Mouse (Mus musculus) fat pad, adult 2 months (tissue): Measurements from ENCODE around the gene Mrps18b.
"Not testable (repeated sequence)": the region's sequence is repeated elsewhere in the genome, so short reads cannot be mapped to it uniquely, and the experiment has no call there.

Experiments used
- DNase-seq: peaks from one replicate; pipeline ENCODE4 v3.0.0-alpha.2; 2011; ENCODE audit warnings: low read depth, low spot score; ENCODE audit errors: extremely low read depth

Mrps18b gene

DNA sequence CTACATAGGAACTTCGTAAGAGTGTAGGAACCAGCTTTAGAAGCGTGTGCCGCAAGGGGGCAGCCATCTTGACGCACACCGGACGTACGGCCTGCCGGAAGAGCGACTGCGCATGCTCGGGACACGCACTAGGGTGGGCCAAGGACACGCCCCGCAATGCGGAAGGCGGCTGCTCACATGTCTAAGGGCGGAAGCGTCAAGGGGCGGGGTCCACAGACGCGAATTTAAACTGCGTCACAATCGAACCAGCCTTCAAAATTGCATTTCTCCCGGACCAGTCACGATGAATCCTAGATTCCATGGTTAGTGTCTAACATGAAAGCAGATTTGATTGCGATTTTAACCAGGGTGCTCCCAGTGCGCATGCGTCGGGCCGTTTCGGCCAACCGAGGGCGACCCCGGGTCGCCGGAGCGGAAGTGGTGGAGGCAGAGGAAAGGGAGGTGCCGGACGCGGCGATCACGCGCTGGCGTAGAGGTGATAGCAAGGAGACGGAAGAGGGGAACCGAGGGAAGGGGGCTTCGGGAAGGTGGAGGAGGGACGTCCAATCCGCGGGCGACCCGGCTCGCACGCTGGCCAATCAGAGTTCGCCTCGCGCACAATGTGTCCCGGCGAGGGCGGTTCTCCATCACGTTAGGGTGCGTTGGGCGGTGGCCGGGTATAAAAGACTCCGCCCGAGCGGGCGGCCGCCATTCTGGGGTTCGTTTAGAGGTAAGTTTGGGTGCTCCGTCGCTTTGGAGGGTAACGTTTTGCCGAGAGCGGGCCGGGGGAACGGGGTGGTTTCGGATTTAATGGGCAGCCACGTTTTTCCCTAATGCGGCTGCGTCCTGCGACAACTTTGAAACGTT, at the start of gene Mrps18b, which contains the start of gene Ppp1r10:
TSS of gene Mrps18b (minus strand) at position 93 of the 846 bp plus-strand sequence.
TSS of gene Ppp1r10 (plus strand) at position 138 of the 846 bp plus-strand sequence.
- peak; percentile 87 for DNase-seq

DNA sequence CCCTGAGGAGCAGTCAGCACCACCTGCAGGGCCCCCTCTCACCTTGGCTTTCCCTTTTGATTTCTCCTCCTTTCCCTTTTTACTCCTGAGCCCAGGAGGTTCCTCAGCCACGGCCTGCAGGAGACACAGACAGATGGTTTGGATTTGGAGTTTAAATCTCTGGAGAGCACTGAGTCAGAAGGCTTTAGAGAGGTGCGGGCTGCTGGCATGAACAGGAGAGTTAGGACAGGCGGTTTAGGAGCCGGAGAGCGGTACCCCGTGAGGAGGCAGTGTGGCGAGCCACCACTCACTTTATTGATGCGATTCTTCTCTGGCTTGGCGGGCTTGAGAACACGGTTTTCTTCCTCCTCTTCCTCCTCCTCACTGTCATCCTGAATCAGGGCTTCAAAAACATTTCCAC, 47.1 kb upstream of the Mrps18b start:
- no peak for DNase-seq

DNA sequence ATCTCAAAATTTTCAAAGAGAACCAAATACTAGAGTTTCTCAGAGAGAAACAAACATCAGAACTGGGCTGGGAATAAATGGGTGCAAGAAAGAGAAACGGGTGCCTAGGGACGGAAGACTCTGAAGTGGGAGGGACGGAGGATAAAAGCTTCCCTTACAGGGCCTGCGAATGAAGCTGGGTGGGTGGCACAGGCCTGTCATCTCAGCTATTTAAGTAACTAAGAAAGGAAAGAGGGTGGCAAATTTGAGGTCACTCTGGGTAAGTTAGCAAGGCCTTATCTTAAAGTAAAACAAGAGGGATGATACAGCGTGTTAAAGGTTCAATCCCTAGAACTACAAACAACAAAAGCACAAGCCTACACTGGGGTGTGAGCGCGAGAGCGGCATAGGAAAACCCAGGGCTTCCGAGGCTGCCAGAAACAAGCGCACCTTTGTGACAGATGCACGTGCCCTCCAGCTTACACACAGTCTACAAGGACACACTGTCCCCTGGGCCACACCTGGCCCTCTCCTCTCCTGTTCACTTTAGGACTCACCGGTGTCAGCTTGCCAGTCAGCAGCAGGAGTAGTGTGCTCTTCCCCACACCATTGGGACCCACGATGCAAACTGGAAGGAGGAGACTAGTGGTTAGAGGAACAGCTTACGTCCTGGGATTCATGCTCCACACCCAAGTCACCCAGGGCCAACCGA, 42.5 kb upstream of the Mrps18b start:
- no peak for DNase-seq

DNA sequence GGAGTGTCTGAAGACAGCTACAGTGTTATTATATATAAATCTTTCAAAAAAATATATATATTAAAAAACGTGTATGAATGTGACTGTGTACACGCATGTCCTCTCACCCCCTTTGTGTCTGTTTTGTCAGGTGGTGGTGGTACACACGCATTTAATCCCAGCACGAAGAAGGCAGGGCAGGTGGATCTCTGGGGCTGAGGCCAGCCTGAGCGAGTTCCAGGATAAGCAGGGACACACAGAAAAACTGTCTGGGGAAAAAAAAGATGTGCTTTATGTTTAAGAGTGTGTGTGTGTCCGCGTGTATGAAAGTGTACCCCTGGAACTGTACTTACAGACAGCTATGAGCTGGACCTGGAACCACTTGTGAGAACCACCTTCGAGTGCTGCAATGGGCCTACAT, 38.5 kb upstream of the Mrps18b start:
- no peak for DNase-seq

DNA sequence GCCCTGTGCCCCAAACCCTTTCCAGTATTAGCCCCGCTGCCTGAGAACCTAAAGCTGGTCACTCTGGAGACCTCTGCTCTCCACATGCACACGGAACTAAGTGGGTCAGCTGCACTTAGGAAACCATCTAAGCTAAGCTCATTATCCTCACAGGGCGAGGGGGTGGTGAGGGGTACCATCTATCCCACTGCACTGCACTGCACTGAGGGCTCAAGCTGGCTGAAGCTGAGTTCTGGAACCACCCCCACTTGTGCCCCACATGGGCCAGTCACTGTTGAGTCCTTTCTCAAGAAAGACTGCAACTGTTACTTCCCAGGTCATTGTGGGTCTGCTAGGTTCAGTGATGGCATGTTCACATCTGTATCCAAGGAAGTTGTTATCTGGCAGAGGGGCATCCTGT, 36.4 kb upstream of the Mrps18b start:
- not testable (repeated sequence) for DNase-seq

DNA sequence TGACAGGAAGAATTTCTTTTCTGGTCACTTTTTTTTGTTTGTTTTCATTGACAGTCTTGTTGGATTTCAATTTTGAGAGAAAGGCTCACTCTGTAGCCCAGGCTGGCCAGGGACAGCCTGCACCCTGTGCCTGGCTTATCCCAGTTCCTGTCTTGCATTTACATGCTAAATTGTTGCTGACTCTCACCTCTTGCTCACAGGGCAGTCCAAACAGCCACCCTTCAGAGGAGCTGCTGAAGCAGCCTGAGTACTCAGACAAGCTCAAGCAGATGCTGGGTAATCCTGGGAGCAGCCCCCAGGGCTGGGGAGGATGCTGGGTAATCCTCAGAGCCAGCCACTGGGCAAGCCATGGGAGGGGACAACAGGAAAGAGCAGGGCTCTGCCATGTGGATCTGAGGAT, 34.8 kb upstream of the Mrps18b start:
- not testable (repeated sequence) for DNase-seq

DNA sequence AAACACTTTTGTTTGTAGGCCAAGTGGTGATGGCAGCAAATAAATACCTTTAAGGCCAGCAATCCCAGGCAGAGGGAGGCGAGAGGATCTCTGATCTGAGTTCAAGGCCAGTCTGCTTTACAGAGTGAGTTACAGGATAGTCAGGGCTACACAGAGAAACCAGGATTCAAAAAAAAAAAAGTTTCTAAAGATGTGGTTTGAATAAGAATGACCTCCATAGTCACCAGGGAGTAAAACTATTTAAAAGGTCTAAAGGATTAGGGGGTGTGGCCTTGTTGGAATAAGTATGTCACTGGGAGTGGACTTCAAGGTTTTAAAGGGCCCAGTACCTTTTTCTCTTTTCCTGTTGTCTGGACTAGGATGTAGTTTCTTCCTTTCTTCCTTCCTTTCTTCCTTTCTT, 23.8 kb upstream of the Mrps18b start:
- DNase-seq = no peak

DNA sequence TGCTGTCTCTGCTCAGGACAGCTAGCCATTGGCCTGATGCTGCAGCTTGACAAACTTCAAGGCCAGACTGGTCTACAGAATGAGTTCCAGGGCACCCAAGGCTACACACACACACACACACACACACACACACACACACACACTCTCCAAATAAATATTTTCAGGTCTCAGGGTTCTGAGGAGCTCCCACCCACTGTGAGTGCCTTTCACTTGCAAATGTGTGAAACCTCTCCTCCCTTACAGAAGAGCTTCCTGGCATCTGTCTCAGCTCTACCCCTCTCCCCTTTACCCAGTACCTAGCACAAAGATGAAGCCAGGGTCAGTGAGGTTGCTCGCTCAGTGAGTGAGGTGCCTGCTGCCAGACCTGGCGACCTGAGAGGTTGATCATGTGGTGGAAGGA, 22.9 kb upstream of the Mrps18b start:
- no peak for DNase-seq

DNA sequence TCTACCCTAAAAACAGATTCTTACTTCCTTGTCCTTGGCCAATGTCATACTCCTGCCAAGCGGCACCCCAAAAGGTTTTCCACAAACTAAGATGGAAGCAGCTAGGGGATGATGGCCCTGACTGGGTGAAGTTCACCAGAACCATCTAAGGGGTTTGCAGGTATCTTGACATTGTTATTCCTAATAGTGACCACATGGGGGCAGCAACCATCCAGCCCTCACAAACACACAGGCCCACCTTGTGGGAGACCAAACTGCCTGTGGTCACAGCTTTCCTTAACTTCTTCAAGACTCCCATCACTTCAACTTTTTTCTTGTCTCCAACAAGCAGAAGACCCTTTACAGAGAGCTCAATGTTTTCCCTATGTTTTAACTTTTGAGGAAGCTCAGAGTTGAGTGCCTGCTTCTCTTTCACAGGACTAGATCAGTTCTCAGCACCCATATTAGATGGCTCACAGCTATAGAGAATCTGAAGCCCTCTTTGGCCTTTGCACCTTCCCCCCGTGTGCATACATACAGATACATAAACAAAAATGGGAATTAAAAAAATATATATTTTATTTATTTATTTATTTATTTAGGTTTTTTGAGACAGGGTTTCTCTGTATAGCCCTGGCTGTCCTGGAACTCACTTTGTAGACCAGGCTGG, 21.6 kb upstream of the Mrps18b start:
- DNase-seq = no peak

DNA sequence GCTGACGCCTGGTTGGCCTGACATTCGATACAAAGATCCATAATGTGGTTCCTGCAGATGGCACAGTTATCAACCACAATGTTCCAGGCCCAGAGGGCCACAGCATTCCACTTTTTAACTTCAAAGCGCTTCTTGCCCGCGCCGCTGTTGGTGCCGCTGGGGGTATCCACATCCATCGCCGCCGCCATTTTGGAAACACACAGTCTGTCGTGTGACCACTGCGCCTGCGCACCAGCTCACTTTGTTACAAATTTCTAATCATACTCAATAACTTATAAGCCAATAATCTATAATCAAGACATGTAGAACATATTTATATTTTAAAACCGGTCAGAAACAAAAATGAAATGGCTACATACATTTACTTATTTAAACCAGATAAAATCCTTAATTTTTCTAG, 19.6 kb upstream of the Mrps18b start:
- not testable (repeated sequence) for DNase-seq

DNA sequence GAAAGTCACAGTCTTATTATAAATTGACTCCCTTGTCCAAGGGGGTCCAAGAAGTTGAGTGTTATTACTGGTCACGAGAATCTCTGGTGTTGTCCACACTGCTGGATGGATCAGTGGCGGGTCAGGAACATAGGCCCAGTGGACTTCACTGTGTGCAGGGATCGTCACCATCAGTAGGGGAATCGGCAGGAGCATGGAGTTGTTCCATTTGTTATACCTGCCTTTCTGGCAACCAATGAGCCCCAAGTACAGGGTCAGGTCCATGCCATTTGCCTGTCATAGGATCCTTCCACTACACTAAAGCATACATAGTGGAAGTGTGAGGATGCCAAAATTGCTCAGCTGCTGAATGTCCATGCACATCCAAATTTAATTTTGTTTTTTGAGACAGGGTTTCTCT, 16.4 kb upstream of the Mrps18b start:
- DNase-seq = no peak

DNA sequence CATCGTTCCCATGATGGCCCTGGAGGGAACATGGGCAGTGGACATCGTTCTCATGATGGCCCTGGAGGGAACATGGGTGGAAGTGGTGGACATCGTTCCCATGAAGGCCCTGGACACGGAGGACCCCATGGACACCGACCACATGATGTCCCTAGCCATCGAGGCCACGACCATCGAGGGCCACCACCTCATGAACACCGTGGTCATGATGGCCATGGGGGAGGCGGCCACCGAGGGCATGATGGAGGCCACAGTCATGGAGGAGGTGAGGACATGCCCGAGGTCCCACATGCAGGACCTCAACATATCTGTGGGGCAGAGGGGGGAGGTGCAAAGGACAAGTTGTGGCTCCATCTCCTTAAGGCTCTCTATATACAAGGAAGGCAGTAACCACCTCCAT, 14.4 kb upstream of the Mrps18b start:
- DNase-seq = no peak

DNA sequence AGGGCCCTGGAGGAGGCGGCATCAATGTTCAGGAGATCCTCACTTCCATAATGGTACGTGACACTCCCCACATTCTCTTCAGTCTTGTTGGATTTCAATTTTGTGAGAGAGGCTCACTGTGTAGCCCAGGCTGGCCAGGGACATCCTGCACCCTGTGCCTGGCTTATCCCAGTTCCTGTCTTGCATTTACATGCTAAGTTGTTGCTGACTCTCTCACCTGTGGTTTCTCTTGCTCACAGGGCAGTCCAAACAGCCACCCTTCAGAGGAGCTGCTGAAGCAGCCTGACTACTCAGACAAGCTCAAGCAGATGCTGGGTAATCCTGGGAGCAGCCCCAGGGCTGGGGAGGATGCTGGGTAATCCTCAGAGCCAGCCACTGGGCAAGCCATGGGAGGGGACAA, 13.3 kb upstream of the Mrps18b start:
- no peak for DNase-seq

DNA sequence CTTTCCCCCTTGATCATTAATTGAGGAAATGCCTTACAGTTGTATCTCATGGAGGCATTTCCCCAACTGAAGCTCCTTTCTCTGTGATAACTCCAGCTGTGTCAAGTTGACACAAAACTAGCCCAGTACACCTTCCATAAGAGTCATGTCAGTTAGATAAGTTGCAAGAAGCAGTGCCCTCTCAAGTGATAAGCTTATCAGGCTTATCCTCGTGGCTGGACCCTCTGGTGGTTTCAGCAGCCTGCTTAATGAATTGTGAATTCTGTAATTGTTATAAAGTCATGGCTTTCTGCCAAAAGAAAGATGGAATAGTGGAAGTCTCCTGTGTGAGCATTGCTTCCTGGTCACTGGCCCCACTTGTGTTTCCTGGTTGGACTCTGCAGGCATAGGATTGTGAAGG, 11.3 kb upstream of the Mrps18b start:
- DNase-seq = no peak

DNA sequence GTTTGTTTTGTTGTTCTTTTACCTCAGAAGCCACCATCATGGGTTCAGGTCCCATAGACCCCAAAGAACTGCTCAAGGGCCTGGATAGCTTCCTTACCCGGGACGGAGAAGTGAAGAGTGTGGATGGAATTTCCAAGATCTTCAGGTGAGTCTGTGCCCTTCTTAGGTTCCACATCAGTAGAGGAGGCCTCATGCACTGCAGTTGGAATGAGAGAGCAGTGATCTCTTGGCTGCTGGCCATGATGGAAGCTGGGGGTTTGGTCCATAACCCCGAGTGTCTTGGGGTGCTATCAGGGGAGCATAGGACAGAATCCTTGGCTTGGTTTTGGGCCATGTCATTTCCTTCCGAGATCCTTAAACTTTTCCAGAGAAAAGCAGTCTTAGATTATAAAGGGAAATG, 7.1 kb upstream of the Mrps18b start:
- DNase-seq = no peak

DNA sequence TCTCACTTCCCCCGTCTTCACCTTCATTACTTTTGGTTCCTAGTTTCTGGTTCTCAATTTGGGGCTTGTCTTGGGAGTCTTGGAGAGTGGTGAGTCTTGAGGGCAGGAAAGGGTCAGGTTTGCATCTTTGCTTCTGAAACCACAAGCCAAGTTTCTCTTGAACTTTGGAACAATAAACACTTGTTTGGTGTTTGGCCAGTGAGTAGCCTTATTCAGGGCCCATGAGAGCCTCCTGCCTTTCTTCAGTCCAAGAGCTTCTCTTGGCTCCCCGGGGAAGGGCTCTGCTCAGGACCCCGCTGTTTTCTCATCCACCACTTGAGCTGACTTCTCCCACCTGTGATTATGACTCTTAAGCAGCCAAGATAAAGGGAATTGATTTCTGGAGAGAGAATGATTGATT, 6.4 kb upstream of the Mrps18b start:
- no peak for DNase-seq

DNA sequence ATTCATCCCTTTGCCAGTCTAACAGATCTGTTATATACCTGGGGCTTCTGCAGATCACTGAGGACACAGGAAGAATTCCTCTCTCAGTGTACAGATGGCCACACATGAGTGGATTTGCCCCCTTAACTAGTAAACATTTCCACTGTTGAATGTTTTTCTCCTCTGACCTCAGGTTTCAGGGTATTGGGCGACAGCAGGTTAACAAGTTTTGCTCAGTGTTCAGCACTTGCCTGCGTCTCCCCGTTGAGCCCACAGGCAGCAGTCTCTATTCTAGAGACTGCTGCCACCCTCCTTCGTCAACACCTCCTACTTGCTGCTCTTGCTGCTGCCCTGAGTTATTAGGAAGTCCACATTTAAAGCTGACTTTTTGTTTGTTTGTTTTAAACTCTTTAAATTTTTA, 5.5 kb upstream of the Mrps18b start:
- DNase-seq = no peak

DNA sequence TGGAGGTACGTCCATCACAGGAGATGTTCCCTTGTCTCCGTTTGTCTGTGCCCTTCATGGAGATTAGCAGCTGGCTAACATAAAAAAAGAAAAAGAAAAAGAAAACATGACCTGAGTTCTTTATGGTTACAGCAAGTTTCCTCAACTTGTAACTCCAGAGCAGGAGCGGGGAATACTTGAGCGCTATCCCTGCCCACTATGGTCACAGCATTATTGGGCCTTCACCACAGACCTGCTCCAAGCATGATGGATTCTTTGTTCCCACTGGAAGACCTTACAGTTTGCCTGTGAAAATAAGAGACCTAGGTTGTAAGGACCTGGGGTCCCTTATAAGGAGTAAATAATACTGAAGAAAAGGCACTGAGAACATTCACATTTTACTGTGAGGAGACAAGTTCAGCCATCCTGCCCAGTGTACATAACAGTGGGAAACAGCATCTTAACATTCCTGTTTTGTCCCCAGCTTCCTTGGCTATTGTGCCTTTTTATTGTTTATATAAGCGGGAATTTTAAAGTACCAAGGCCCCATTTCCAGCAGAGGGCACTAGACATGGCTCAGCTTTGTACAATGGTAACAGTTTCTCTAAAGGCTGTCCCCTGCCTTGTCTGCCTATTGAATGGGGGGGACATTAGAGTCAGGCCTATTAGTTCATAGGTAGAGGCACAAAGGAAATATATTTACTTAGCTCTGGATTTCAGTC, 4.8 kb upstream of the Mrps18b start:
- DNase-seq = no peak

DNA sequence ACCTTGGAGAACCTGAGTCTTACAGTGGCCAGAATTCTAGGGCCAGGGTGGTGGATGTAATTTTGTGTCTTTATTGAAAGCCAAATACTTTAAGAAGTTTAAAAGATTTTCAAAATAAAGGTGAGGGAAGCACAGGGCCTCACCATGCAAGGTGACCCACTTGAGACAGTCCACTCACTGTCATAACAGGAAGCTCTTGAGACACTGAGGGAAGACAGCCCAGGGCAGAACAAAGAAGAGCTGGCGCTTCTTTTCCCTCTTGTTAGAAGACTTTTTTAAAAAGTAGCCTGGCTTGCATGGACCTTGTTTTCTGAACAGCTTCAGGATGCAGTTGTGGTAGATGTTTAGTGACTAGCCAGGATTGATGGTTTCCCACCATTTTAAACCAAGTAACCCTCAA, 4.2 kb upstream of the Mrps18b start:
- DNase-seq = no peak

DNA sequence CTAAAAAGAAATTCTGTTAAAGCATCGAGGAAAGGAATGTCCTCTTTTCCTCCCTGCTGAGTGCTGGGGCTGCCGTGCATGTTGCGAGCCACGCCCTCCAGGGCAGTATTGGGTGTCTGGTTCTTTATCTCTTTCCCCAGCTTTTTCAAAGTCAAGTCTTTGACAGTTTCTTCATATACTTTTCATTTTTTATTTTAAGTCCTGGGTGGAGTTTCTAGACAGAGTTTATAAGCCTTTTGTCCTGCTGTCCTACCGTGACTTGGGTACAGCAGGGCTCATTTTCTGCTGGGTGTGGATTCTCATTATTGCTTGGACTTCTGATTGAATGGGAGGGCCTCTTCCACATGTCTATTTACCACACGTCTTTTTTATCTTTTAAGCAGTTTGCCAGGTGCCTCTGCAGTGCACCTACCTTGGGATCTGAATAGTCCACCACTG, 3.7 kb upstream of the Mrps18b start:
- no peak for DNase-seq

DNA sequence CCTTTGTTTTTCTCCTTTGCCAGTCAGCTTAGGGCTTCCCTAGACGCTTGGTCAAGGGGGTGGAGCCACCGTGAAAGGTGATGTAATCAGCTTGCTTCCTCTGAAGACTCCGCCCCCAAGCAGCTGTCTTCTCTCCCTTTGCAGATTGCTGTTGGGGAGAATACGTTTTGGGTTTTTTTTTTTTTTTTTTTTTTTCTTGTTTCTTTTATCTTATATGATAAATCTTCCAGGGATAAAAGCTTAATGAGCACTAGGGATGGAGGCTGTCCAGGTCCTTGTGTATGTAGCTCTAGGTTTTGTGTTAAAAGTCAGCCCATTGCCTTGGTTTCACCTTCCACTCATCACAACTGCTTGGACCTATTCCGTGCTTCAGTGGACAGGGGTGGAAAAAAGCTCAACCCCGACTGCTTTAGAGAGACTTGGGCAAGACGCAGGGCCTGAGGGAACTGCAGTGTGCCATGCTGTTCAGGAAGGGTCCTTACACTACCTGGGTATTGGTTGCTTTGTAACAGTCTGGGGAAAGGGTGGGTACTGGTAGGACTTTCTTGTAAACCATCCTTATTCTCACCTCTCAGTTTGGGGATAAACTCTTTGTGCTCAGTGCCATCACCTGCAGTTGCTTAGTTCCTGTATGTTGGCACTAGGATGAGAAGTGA, 3.0 kb upstream of the Mrps18b start:
- peak; percentile 78 for DNase-seq
